Mouse (Mus musculus) bone marrow macrophage, adult 2 months (primary cell): ENCODE results near the gene 2300002M23Rik.

Source experiments
- CTCF ChIP-seq: IDR thresholded peaks from 2 replicates; pipeline ENCODE4 v1.5.1; 2012; ENCODE audit warnings: low read depth, mild to moderate bottlenecking, low read length, moderate library complexity
- POLR2A ChIP-seq: IDR thresholded peaks from 2 replicates; pipeline ENCODE4 v1.6.1; 2012; ENCODE audit warnings: mild to moderate bottlenecking, low read depth, low read length, borderline replicate concordance

- TF ChIP-seq CTCF (no peak), POLR2A (no peak)
Observed at GRCm38 (mm10) chr17:35601736-35602354, 34.6 kb downstream of the 2300002M23Rik start.
